Mouse (Mus musculus) forebrain, embryonic 16.5 days (tissue): ENCODE measurements at regions not wholly inside any gene's neighbourhood (a gene's known extent, or its start where the extent isn't known, plus 50 kb on each side); places are given as distances from the start of the nearest gene placed in this dataset.

Experiments used
- ATAC-seq: fragments of 200-750 bp; cut with Nextera tagmentation; 2 replicates; pipeline ENCODE4 v1.8.0; 2017; ENCODE audit warnings: mild to moderate bottlenecking, moderate library complexity
- H3K27ac ChIP-seq: fragments of 300-500 bp; sonication (generic); 2 replicates; pipeline ENCODE4 v1.5.1; 2014; ENCODE audit warnings: low read length, control low read depth
- H3K27me3 ChIP-seq: fragments of 300-500 bp; sonication (generic); replicated peaks from 2 replicates; pipeline ENCODE4 v1.6.1; 2014; ENCODE audit warnings: low read length; ENCODE audit not compliant: control insufficient read depth, insufficient read depth
- H3K36me3 ChIP-seq: fragments of 300-500 bp; sonication (generic); 2 replicates; pipeline ENCODE4 v1.6.1; 2014; ENCODE audit not compliant: control insufficient read depth, insufficient read depth
- H3K4me1 ChIP-seq: fragments of 300-500 bp; sonication (generic); replicated peaks from 2 replicates; pipeline ENCODE4 v1.6.1; 2014; ENCODE audit warnings: low read length; ENCODE audit not compliant: control insufficient read depth, insufficient read depth
- H3K4me2 ChIP-seq: fragments of 300-500 bp; sonication (generic); 2 replicates; pipeline ENCODE4 v1.6.1; 2014; ENCODE audit warnings: mild to moderate bottlenecking, low read length, control low read depth
- H3K4me3 ChIP-seq: fragments of 300-500 bp; sonication (generic); replicated peaks from 2 replicates; pipeline ENCODE4 v1.5.1; 2014; ENCODE audit warnings: mild to moderate bottlenecking, low read length, control low read depth
- H3K9ac ChIP-seq: fragments of 300-500 bp; sonication (generic); replicated peaks from 2 replicates; pipeline ENCODE4 v1.6.1; 2014; ENCODE audit warnings: low read depth, low read length, control low read depth
- H3K9me3 ChIP-seq: fragments of 300-500 bp; sonication (generic); 2 replicates; pipeline ENCODE4 v1.6.1; 2016; ENCODE audit warnings: low read length; ENCODE audit not compliant: control insufficient read depth
- WGBS: fragments of 180-500 bp; shearing (Covaris S2); extraction: QIAGEN DNeasy Blood & Tissue Kit; methylation state at CpG from one replicate; pipeline ENCODE4 v1.1.7; 2014; 5-methylcytosine and 5-hydroxymethylcytosine counted together

- Histone ChIP-seq H3K9me3 (no peaks in the 10 kb centered on the region), H3K27me3 (no peaks in the 10 kb centered on the region), H3K27ac (no peak overlapping the region), H3K4me2 (no peak overlapping the region), H3K36me3 (no peaks in the 10 kb centered on the region), H3K4me3 (no peak overlapping the region), H3K4me1 (0 out of 2 replicates have a peak, but pooled peaks cover 5% of the 10 kb centered on the region), H3K9ac (no peak overlapping the region)
- peak; percentile 57 for ATAC-seq
- 48% methylated on average over 1 of the region's 1 CpGs for WGBS
Observed at GRCm38 (mm10) chr5:28679761-28680160, 212.7 kb upstream of the Shh start.

- H3K27me3 ChIP-seq, result no peaks in the 10 kb centered on the region
- no peak overlapping the region for H3K4me3 ChIP-seq
- H3K9me3 ChIP-seq, result no peaks in the 10 kb centered on the region
- 82% methylated on average over 4 of the region's 4 CpGs for WGBS
- H3K27ac ChIP-seq, result no peak overlapping the region
- ATAC-seq, result no peak
- no peak overlapping the region for H3K9ac ChIP-seq
- H3K4me1 ChIP-seq, result no peaks in the 10 kb centered on the region
- no peak overlapping the region for H3K4me2 ChIP-seq
- no peaks in the 10 kb centered on the region for H3K36me3 ChIP-seq
Observed at GRCm38 (mm10) chr5:28630186-28630585, 163.1 kb upstream of the Shh start.

GRCm38 (mm10) chr5:28611885-28612284, 144.8 kb upstream of the Shh start:
- Histone ChIP-seq H3K9ac (no peak overlapping the region), H3K27me3 (no peaks in the 10 kb centered on the region), H3K9me3 (no peaks in the 10 kb centered on the region), H3K4me1 (no peaks in the 10 kb centered on the region), H3K27ac (no peak overlapping the region), H3K36me3 (no peaks in the 10 kb centered on the region), H3K4me2 (no peak overlapping the region), H3K4me3 (no peak overlapping the region)
- 57% methylated on average over 3 of the region's 3 CpGs for WGBS
- ATAC-seq, result peak; percentile 62

GRCm38 (mm10) chr5:28596537-28597314, 129.7 kb upstream of the Shh start:
- ATAC-seq, result no peak
- no peaks in the 10 kb centered on the region for H3K27me3 ChIP-seq
- H3K27ac ChIP-seq, result no peak overlapping the region
- no peak overlapping the region for H3K4me3 ChIP-seq
- H3K9me3 ChIP-seq, result no peaks in the 10 kb centered on the region
- 12% methylated on average over 1 of the region's 1 CpGs for WGBS
- no peaks in the 10 kb centered on the region for H3K36me3 ChIP-seq
- H3K9ac ChIP-seq, result no peak overlapping the region
- no peak overlapping the region for H3K4me2 ChIP-seq
- H3K4me1 ChIP-seq, result no peaks in the 10 kb centered on the region

GRCm38 (mm10) chr5:28571347-28571998, 104.4 kb upstream of the Shh start:
- no peaks in the 10 kb centered on the region for H3K4me1 ChIP-seq
- ATAC-seq, result no peak
- H3K4me3 ChIP-seq, result no peak overlapping the region
- no peaks in the 10 kb centered on the region for H3K27me3 ChIP-seq
- H3K9ac ChIP-seq, result no peak overlapping the region
- no peaks in the 10 kb centered on the region for H3K36me3 ChIP-seq
- no peak overlapping the region for H3K27ac ChIP-seq
- no peak overlapping the region for H3K4me2 ChIP-seq
- no peaks in the 10 kb centered on the region for H3K9me3 ChIP-seq
- WGBS, result 89% methylated on average over 5 of the region's 5 CpGs

- Histone ChIP-seq H3K9ac (no peak overlapping the region), H3K4me2 (no peak overlapping the region), H3K4me3 (no peak overlapping the region), H3K9me3 (no peaks in the 10 kb centered on the region), H3K36me3 (no peaks in the 10 kb centered on the region), H3K4me1 (no peaks in the 10 kb centered on the region), H3K27me3 (no peaks in the 10 kb centered on the region), H3K27ac (no peak overlapping the region)
- ATAC-seq, result no peak
Observed at GRCm38 (mm10) chr5:28568417-28568816, 101.4 kb upstream of the Shh start.

GRCm38 (mm10) chr5:28567341-28567905, 100.4 kb upstream of the Shh start:
- no peaks in the 10 kb centered on the region for H3K36me3 ChIP-seq
- WGBS, result 74% methylated on average over 5 of the region's 5 CpGs
- H3K27ac ChIP-seq, result no peak overlapping the region
- H3K9ac ChIP-seq, result no peak overlapping the region
- no peaks in the 10 kb centered on the region for H3K27me3 ChIP-seq
- no peak overlapping the region for H3K4me3 ChIP-seq
- H3K4me2 ChIP-seq, result no peak overlapping the region
- no peaks in the 10 kb centered on the region for H3K9me3 ChIP-seq
- ATAC-seq, result no peak
- H3K4me1 ChIP-seq, result no peaks in the 10 kb centered on the region

GRCm38 (mm10) chr5:28563401-28563800, 96.3 kb upstream of the Shh start:
- Histone ChIP-seq H3K4me2 (no peak overlapping the region), H3K27ac (no peak overlapping the region), H3K27me3 (no peaks in the 10 kb centered on the region), H3K36me3 (no peaks in the 10 kb centered on the region), H3K4me1 (no peaks in the 10 kb centered on the region), H3K9ac (no peak overlapping the region), H3K4me3 (no peak overlapping the region), H3K9me3 (no peaks in the 10 kb centered on the region)
- WGBS, result 20% methylated on average over 3 of the region's 3 CpGs
- ATAC-seq, result no peak

- H3K4me2 ChIP-seq, result no peak overlapping the region
- H3K4me3 ChIP-seq, result no peak overlapping the region
- H3K36me3 ChIP-seq, result no peaks in the 10 kb centered on the region
- H3K27ac ChIP-seq, result no peak overlapping the region
- H3K9ac ChIP-seq, result no peak overlapping the region
- H3K4me1 ChIP-seq, result no peaks in the 10 kb centered on the region
- no peaks in the 10 kb centered on the region for H3K9me3 ChIP-seq
- ATAC-seq, result no peak
- no peaks in the 10 kb centered on the region for H3K27me3 ChIP-seq
- WGBS, result 91% methylated on average over 1 of the region's 1 CpGs
Observed at GRCm38 (mm10) chr5:28562917-28563316, 95.9 kb upstream of the Shh start.
